34 mouse cellular contexts compared by ENCODE assay signal in genomic region chr7:26489514-26489913, GRCm38 (mm10). TPM values are rescaled to one million over a fixed set of nuclear protein-coding genes. Genes with fewer than 3 reads are reported as not detected.
"Had no signal": no experiment of that assay in that cellular context is flagged by ENCODE, and none has a peak within 500 bp of the region (broad histone marks: within the 10 kb centered on the region; RNA-seq: fewer than 3 reads in every experiment).

No protein-coding gene starts in this region.

RNA-seq across cellular contexts. Expression of gene Nlrp9a, which starts 45.3 kb away (rescaled TPM):
- total RNA-seq: gastrocnemius, adult 18-20 months; gastrocnemius, adult 8-10 months; gastrocnemius, postnatal 14 days; gastrocnemius, postnatal 36 days; heart, adult 2 months; heart, postnatal 14 days; heart, postnatal 36 days; hematopoietic stem cell, adult 5-6 weeks; hindbrain, postnatal 0 days; layer of hippocampus, adult 2 months; layer of hippocampus, postnatal 10 days; layer of hippocampus, postnatal 25 days; left cerebral cortex, adult 2 months; left cerebral cortex, postnatal 14 days; left cerebral cortex, postnatal 36 days had no signal
- polyA plus RNA-seq: gonadal fat pad, adult 2 months; heart, adult 2 months; heart, embryonic 11.5 days; heart, embryonic 13.5 days; heart, embryonic 15.5 days; heart, postnatal 0 days; hindbrain, embryonic 11.5 days; hindbrain, embryonic 13.5 days; hindbrain, embryonic 15.5 days; hindbrain, postnatal 0 days; intestine, embryonic 14.5 days; intestine, embryonic 16.5 days; kidney, adult 2 months; kidney, embryonic 15.5 days; kidney, postnatal 0 days; limb, embryonic 10.5 days; limb, embryonic 12.5 days; limb, embryonic 14.5 days; liver, embryonic 11.5 days; liver, embryonic 13.5 days; liver, embryonic 15.5 days had no signal

RNA-seq across cellular contexts. Expression of gene Nlrp4a, which starts 54.6 kb away (rescaled TPM):
- total RNA-seq: gastrocnemius, adult 18-20 months; gastrocnemius, adult 8-10 months; gastrocnemius, postnatal 14 days; gastrocnemius, postnatal 36 days; heart, adult 2 months; heart, postnatal 14 days; heart, postnatal 36 days; hematopoietic stem cell, adult 5-6 weeks; hindbrain, postnatal 0 days; layer of hippocampus, adult 2 months; layer of hippocampus, postnatal 10 days; layer of hippocampus, postnatal 25 days; left cerebral cortex, adult 2 months; left cerebral cortex, postnatal 14 days; left cerebral cortex, postnatal 36 days had no signal
- polyA plus RNA-seq: gonadal fat pad, adult 2 months; heart, adult 2 months; heart, embryonic 11.5 days; heart, embryonic 13.5 days; heart, embryonic 15.5 days; heart, postnatal 0 days; hindbrain, embryonic 11.5 days; hindbrain, embryonic 13.5 days; hindbrain, embryonic 15.5 days; hindbrain, postnatal 0 days; intestine, embryonic 14.5 days; intestine, embryonic 16.5 days; kidney, adult 2 months; kidney, embryonic 15.5 days; kidney, postnatal 0 days; limb, embryonic 10.5 days; limb, embryonic 12.5 days; limb, embryonic 14.5 days; liver, embryonic 11.5 days; liver, embryonic 13.5 days; liver, embryonic 15.5 days had no signal
